Mouse (Mus musculus): Measurements from ENCODE around the gene Ccdc124.

Gene Ccdc124

DNA sequence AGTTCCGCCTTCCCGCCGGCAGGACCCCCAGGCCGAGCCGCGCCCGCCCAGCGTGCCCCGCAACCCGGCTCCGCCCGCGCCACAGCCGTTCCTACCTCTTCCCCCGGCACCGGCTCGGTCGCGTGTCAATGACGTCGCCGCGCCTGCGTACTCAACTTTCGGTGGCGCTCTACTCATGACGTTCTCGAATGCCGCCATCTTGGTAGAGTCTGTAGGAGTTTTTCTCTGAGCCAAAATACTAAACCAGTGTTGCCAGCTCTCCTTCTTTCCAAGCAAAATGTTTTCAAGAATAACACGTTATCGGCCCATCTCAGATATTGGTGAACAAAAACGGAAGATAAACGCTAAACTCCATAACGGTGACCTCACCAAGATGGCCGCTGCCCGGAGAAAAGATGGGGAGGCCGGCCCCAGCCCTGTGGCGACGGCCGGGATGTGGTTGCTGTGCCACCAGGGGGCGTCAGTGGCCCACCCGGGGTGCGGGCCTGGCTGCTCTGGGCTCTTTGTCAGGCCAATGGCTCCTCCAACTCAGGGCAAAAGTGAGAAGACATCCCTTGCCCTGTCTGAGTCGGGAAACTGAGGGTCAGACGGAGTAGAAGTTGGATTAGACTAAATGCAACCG is at the start of gene Ccdc124:
Ccdc124 (minus strand) TSS at position 572 of the 622 bp plus-strand sequence.
- peak; percentile 91 to 96 for DNase-seq (ENCODE audit: low spot score in 2 of 2)

DNA sequence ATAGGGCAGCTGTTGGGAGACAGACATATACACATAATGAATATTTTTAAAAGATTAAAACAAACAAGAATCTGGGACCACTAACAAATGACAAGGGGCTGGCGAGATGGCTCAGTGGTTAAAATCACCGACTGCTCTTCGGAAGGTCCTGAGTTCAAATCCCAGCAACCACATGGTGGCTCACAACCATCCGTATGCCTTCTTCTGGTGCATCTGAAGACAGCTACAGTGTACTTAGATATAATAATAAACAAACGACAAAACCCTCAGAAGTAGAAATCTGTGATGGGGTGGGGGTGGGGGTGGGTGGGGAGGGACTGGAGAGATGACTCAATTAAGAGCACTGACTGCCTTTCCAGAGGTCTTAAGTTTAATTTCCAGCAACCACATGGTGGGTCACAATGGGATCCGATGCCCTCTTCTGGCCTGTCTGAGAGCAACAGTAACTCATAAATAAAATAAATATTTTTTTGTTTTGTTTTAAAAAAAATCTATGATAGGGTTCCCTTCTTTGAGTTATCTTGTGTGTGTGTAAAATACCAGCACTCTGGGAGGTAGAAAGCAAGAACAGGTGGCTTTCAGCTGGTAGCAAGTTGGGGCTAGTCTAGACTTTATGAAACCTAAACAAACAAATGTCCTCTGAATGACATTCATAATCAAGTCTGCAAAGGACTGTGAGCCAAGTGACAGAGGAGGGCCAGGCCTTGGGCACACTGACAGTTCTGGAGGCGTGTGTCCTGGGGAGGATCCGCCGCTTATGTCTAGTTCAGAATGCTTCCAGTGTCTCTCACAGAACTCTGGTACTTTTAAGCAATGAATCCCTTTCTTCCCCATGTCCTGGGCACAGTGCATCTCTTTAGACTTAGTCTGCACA is 46.6 kb upstream of the Ccdc124 start:
- DNase-seq (ENCODE audit: low spot score in 2 of 2), result no peak

DNA sequence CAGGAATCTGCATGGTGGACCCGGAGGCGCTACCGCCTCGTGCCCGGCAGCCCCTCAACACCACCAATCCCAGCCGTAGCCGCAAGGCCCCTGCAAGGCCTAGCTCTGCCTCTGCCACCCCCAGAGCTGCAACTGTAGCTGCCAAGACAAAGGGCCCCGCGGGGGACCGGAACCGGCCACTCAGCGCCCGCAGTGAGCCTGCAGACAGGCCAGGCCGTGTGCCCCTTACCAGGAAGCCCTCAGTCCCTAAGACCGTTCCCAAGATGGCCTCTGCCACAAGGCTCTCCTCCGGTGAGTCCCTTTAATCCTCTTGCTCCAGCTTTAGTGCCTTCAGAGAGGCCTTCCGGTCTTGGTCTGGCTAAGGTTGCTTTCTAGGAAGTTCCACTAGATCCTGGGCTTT is 41.0 kb upstream of the Ccdc124 start:
- no peak for DNase-seq (ENCODE audit: low spot score in 2 of 2)

DNA sequence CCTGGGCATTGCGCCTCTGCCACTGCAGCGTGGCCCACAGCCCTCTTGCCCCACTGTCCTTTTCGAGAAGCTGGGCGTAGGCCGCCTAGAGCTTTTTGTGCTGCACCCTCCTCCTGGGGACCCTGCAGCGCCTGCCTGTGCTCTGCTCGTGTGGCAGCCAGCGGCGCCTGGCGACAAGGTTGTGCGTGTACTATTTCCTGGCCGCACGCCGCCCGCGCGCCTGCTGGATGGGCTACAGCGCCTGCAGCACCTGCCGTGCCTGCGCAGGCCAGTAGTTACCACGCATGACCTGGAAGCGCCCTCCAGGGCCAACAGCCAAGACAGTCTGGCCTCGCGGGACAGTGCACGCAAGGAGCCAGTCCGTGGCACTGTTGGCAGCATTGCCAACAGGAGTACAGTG is 39.8 kb upstream of the Ccdc124 start:
- no peak for DNase-seq (ENCODE audit: low spot score in 2 of 2)

DNA sequence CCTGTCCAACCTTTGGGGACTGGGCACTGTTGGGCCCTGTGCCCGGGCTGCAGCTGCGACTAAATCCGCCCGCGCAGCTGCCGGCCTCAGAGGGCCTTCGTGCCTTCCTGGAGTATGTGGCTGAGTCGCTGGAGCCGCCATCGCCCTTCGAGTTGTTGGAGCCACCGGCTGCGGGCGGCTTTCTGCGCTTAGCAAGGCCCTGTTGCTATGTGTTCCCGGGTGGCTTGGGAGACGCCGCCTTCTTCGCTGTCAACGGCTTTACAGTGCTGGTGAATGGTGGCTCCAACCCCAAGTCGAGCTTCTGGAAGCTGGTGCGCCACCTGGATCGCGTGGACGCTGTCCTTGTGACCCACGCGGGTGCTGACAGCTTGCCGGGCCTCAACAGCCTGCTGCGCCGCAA is 39.2 kb upstream of the Ccdc124 start:
- DNase-seq (ENCODE audit: low spot score in 2 of 2), result no peak

DNA sequence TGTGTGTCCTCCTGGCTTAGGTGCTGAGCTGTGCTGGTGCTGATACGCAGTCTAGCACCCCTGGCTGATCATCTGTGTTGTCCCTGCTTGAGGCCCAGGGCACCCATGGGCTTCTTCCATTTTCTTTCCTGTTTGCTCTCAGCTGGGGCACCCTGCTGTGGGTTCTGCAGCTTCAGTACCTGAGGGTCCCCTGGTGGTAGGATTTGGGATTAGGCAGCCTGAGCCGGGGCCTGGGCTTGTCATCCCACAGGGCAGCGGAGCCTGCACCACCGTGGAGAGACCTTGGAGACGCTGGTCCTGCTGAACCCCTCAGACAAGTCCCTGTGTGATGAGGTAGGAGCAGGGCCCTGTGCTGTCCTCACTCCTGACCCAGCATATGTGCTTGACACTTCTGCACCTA is 37.9 kb upstream of the Ccdc124 start:
- DNase-seq (ENCODE audit: low spot score in 2 of 2), result no peak

DNA sequence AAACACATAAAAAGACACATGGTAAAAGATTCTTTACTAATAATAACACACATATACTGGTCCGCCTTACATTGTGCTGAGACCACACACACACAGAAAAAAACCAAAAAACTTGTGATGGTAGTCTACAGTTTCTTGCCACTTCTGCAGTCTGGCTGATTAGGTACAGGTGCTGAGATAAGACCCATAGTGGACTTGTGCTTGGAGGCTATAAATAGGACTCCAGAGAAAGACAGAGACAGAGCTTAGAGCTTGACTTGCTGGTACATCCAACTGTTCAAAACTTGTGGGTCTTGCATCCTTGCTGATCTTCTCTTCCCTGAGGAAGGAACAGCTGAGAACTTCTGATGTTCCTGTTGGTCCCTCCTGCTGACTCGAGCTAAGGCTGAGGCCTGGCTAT is 33.8 kb upstream of the Ccdc124 start:
- DNase-seq (ENCODE audit: low spot score in 2 of 2), result no peak

DNA sequence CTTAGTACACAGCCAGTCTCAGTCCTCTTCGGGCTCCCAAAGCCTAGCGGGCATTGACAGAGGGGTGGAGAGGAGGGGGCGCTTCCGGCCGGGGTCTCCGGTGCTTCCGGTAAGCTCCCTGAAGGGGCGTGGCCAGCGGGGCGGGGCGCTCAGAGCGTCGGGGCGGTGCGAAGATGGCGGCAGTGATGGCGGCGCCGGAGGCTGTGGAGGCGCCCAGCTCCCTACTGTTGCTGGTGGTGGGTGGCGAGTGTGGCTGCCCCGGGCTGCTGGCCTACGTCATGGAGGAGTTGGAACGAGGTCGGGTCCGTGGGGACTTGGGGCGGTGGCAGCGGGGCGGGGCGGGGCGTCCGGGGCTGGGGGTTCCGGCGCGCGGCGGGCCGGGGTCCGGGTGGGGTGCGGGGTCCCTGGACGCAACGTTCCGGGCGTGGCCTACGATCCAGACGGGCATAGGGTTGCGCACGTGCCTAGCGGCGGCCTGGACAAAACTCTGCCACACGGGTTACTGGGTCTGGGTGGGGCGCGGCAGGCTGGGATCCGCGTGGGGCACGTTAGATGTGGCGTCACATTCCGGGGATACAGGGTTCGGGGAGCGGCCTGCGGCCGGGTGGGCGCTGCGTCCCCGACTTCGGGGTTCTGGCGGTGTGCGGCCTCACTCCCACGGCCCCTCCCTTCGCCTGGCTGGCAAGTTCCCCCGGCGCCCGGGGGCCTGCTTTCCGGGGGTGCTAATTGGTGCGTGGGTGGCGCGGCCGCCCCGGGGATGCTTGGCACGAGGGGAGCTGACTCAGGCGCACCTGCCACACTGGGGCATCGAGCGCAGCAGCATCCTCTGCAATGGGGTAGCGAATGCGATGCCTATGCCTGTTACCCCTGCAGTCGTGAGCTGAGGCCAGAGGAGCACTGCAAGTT is 32.3 kb upstream of the Ccdc124 start, which contains the start of gene Map1s:
Map1s (plus strand) TSS at position 102 of the 906 bp plus-strand sequence.
- peak; percentile 57 to 63 for DNase-seq (ENCODE audit: low spot score in 2 of 2)

DNA sequence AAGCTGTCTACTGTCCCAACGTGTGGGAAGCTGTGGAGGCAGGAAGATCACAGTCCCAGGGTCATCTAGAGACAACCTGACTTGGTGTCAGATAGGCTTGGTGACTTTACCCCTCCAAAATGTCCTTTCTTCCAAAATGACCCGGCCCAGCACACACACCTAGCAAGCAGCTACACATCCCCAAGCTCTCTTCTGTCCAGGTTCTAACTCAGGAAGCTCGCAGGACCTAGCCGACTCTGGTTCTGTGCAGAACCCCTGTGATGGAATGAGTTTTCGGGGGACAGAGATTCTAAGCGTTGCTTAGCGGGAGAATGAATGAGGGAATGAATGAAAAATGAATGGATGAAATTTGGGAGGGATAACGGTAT is 31.7 kb upstream of the Ccdc124 start:
- no peak for DNase-seq (ENCODE audit: low spot score in 2 of 2)

DNA sequence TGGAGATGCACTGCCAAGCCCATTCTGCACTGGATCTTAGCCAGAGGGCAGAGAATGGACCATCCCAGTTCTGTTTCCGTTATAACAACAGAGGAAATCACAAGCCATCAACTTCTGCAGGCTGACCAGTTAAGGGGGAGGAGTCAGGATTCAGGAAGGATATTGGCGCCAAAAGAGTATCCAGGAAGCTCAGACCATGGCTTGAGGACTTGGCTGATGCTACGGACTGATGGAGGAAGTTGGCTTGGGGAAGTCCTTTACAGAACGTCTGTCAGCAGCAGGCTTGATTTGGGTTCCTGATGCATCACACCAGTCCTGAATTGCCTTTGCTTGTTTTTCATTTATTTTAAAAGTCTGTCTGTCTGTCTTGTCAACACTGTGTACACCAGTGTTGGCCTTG is 30.8 kb upstream of the Ccdc124 start:
- DNase-seq (ENCODE audit: low spot score in 2 of 2), result no peak

DNA sequence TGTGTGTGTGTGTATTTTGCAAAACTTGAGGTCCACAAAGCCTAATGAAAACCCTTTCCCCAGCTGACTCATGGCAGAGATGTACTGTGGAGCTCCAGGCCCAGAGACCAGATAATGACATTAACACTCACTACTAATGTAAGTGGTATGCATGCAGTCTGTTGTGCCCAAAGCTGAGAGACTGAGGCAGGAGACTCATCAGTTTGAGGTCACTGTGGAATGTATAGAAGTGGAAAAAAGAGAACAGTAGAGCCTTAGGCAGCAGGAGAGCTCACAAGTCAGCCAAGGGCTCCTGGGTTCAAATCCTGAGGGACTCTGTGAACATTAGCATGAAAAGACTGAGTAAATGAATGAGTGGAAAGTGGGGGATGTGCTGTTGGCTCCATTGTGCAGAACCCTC is 29.8 kb upstream of the Ccdc124 start:
- DNase-seq (ENCODE audit: low spot score in 2 of 2), result no peak

DNA sequence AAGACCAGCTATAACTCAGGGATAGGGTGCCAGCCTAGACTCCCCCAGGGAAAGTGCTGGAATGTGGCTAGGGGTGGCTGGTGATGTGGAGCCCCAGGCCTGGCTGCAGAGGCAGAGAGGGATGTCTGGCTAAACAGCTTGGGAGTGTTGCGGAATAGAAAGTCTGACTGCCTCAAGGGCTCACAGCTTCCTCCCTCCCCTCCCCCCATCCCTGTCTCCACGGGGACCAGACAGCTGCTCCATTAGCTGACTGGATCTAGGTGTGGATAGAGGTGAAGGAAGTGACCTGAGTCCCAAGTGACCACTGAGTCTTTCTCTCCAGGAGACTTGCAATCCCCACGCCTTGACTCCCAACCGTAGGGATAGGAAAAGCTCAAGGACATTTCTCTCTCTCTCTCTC is 29.4 kb upstream of the Ccdc124 start:
- no peak for DNase-seq (ENCODE audit: low spot score in 2 of 2)

DNA sequence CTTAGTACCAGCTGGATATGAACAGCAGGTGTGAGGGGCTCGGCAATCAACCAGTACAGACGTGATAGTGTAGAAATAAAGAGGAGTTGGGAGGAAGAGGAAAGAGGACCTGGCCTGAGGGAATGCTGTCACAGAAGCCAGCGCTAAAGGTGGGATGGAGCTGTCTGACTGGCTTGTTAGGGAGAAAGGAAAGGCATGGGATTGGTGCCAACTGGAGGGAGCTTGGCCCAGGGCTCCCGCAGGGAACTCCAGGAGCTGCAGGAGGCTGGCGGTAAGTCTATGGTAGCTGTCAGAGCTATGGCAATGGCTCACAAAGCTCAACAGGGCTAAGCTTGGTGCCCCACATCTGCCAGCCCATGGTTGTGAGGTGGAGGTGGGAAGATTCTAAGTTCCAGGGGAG is 28.5 kb upstream of the Ccdc124 start:
- DNase-seq (ENCODE audit: low spot score in 2 of 2), result no peak

DNA sequence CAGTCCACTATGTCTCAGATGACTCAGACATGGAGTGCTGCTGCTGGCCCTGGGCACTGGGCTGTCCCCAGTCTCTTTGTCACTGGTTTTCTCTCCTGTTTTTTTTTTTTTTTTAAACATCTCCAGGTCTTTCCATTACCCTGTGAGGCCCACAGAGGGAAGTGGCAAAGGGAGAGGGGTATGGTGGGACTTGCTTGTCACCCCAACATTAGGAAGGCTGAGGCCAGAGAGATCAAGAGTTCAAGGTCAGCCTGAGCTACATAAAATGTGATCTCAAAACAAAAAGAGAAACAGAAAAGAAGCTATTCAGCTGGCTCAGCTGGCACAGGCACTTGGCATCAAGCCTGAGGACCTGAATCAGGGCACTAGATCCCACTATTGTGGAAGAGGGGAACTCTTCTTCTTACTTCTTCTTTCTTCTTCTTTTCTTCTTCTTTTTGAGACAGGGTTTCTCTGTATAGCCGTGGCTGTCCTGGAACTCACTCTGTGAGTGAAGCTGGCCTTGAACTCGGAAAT is 27.2 kb upstream of the Ccdc124 start:
- no peak for DNase-seq (ENCODE audit: low spot score in 2 of 2)

DNA sequence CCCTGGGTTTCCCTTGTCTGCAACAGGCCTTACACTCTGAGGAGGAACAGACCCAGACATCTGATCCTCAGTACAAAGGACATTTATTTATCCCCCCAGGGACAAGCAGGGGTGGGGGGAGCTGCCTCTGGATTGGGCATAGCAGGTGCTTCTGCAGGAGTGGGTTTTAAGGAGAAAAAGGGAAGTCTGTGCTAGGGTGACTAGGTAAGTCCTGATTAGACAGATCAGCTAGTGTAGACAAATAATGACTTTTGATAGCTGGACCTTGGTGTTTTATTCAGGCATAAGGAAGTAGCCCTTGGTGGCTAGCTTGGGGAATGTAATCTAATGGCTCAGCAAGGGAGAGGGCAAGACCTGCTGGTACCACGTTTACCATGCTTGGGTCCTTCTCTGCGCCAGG is 25.5 kb upstream of the Ccdc124 start:
- no peak for DNase-seq (ENCODE audit: low spot score in 2 of 2)

DNA sequence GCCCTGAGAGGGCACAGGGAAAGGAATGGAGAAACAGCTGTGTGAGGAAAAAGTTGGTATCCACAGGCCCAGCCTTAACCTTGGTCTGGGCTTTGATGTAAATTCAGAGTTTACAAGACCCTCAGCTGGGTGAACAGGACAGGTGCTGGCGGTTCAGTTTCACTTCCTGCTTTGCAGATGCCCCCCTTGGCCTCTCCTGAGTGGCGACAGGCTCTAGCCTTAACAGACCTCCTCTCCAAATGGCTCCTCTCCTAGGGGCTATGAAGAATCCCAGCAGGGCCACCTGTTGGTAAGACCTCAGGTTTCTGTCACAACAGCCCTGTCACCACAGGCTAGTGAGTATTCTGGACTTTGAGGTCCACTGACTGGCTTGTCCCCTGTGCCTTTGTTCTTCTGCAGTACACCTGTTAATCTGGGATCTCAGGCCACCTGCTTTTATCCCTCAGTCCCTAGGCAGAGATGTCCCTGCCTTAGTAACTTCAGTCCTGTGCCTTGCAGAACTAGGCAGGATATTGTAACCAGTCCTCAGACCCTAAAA is 25.0 kb upstream of the Ccdc124 start:
- DNase-seq (ENCODE audit: low spot score in 2 of 2), result no peak

DNA sequence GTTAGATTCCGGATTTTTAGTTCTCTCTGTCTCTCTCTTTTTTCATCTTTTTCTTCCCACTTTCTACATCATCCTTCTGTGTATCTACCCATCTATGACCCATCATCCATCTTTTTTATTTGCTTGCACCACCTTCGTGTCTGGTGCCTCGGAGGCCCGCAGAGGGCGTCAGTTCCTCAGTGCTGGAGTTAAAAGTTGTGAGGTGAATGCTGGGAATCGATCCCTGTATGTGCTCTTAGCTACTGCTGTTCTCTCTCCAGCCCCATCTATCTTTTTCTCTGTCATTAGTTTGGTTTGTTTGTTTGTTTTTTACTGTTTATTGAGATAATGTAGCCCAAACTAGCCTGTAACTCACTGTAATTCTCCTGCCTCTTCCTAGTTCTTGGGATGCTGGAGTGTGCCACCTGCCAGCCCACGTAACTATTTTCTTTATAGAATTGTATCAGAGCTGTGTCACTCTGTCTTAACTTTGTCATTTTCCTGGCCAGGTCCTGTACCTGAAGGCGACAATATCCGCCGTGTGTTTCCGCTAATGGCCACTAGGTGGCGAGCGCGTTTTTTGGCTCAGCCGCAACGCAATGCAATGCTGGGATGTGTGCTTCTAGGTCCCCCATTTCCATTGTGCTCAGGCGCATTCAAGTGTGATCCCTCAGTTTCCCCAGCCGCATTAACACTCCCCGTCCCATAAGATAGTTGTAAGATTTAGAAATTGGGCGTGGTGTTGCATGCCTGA is 24.1 kb upstream of the Ccdc124 start:
- peak; percentile 80 to 88 for DNase-seq (ENCODE audit: low spot score in 2 of 2)

DNA sequence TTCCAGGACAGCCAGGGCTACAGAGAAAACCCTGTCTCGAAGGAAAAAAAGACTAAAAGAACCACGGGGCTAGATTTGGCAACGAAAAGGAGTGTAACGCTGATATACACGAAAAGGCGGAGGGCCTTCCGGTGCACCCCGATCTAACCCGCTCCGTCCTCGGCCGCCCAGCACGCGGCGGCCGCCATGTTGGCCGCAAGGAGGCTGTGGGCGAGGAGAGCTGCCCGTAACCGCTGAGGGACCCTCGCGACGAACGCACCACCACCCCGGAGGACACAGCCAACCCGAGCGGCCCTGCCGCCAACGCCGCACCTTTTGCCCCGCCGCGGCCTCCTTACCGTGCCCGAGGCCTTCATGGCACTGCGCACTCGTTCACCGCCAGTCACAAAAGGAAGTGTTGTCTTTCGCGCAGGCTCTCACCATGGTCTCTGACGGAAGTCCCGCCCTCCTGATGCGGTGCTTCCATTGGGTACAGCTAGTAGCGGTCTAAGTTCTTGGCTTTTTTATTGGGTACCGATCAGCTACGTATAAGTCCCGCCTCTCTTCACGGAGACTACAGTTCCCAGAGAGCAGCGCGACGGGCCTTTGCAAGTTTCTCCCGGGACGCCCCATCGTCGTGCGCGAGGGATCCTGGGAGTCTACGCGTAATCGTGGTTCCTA is 23.4 kb upstream of the Ccdc124 start, which contains the start of gene Rpl18a:
Rpl18a (minus strand) TSS at position 392 of the 660 bp plus-strand sequence.
- peak; percentile 87 to 93 for DNase-seq (ENCODE audit: low spot score in 2 of 2)

DNA sequence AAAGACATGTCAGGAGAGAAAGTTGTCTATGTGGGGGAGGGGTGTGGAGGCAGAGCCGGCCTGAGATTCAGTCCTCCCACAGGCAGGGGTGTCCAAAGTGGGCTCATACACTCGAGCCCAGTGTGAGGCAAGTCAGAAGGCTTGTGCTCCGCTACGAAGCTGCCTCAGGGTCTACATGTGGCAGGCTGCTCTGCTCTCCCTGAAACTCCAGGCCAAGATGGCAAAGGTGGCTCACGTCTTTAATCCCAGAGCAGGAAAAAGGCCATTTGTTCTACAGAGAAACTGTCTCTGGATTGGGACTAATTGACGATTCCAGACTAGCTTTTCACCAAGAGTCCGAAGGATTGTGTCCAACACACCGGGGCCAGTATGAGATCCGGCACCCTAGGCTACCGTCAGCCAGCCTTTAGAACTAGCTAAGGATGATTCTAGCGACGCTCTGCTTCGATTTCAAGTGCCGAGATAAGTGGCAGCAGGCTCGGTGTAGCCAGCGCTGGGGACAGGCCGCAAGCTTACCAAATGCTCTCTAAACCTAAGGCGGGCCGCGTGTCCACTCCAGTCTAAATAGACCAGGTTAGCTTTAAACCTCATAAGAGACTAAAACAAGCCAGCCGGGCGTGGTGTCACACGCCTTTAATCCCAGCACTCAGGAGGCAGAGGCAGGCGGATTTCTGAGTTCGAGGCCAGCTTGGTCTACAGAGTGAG is 22.7 kb upstream of the Ccdc124 start:
- DNase-seq (ENCODE audit: low spot score in 2 of 2), result no peak

Data from frontal cortex, postnatal 25 days (tissue).